Mouse (Mus musculus): Measurements from ENCODE around the gene Rab7. TPM values are rescaled to one million over a fixed set of nuclear protein-coding genes. Genes with fewer than 3 reads are reported as not detected.

The Rab7 gene
- polyA plus RNA-seq, 1 experiment from 2014 or later = 186 TPM

- Histone ChIP-seq H3K36me3 (no peaks in the 10 kb centered on the region), H3K4me3 (no peak overlapping the region), H3K4me1 (peaks cover 3% of the 10 kb centered on the region), H3K27ac (no peak overlapping the region), H3K9me3 (no peaks in the 10 kb centered on the region), H3K4me2 (replicated peaks) (no peak overlapping the region), H3K27me3 (peaks cover 27% of the 10 kb centered on the region), H3K9ac (no peak overlapping the region)
- no peak for ATAC-seq (ENCODE audit: low FRiP score, low read depth)
- WGBS = 84% methylated on average over 6 of the region's 6 CpGs
These were observed 3.9 kb upstream of the Rab7 start for GRCm38 (mm10) chr6:88049008-88049407.

DNA sequence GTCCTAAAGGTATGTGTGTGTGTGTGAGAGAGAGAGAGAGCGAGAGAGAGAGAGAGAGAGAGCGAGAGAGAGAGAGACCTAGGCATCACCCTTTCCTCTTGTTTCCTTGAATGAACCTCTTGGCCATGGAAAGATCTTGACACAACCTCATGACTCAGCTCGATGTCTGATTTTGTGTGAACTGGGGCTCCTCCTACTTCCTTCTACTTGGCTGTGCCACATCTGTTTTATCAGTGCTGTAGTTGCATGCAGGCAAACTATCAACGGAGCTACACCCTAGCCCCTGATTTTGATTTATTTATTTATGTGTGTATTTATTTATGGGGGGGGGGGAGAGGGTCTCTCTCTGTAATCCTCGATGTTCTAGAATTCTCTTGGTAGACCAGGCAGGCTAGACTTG lies 2.8 kb upstream of the Rab7 start:
- Histone ChIP-seq H3K9ac (no peak overlapping the region), H3K9me3 (no peaks in the 10 kb centered on the region), H3K4me1 (peaks cover 15% of the 10 kb centered on the region), H3K4me2 (replicated peaks) (no peak overlapping the region), H3K4me3 (no peak overlapping the region), H3K27me3 (peaks cover 23% of the 10 kb centered on the region), H3K36me3 (no peaks in the 10 kb centered on the region), H3K27ac (no peak overlapping the region)
- ATAC-seq (ENCODE audit: low FRiP score, low read depth) = no peak
- 84% methylated on average over 5 of the region's 5 CpGs for WGBS

DNA sequence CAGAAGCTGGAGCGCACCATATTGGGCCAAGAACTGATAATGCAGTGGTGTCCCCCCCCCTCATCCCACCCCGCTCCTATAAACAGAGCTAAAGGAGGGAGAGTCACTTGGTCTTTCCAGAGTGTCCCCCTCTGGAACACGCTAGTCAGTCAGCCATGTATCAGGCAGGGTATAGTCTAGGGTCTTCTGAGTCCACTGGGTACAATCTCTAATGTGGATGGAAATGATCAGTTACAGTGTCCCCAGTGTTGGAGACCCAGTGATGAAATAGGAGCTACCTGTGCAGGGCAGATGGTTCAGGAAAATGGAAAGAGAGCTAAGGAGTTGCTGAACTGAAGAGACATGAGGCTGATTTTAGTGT lies 316 bp upstream of the Rab7 start:
- Histone ChIP-seq H3K27me3 (peaks cover 19% of the 10 kb centered on the region), H3K27ac (no peak overlapping the region), H3K4me1 (peaks cover 21% of the 10 kb centered on the region), H3K4me3 (peak overlapping the region; percentile 97), H3K9ac (no peak overlapping the region), H3K4me2 (replicated peaks) (peak overlapping the region; percentile 47), H3K9me3 (no peaks in the 10 kb centered on the region), H3K36me3 (no peaks in the 10 kb centered on the region)
- WGBS = 30% methylated on average over 3 of the region's 3 CpGs
- no peak for ATAC-seq (ENCODE audit: low FRiP score, low read depth)

DNA sequence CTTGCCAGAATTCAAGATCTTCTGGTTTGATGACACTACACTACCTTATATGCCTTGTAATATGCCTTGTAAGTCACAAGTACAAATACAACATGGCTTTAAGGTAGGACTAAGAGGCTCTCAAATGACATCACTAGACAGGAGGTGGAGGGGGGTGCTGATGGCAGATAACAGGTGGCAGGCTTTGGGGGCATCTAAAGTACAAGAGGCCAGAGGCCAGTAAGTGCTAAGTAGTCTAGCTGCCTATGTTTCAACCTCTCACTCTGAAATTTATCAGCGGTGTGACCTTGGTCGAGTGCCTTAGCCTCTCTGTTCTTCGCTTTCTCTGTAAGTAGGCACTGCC lies 865 bp downstream of the Rab7 start:
- WGBS = 2% methylated on average over 3 of the region's 3 CpGs
- Histone ChIP-seq H3K27me3 (peaks cover 19% of the 10 kb centered on the region), H3K4me2 (replicated peaks) (peak overlapping the region; percentile 85), H3K4me1 (peaks cover 21% of the 10 kb centered on the region), H3K4me3 (peak overlapping the region; percentile 97), H3K9me3 (no peaks in the 10 kb centered on the region), H3K9ac (peak overlapping the region; percentile 98), H3K36me3 (peaks cover 5% of the 10 kb centered on the region), H3K27ac (no peak overlapping the region)
- no peak for ATAC-seq (ENCODE audit: low FRiP score, low read depth)

- no peak overlapping the region for H3K9ac ChIP-seq
- ATAC-seq (ENCODE audit: low FRiP score, low read depth) = no peak
- H3K4me3 ChIP-seq = no peak overlapping the region
- no peaks in the 10 kb centered on the region for H3K9me3 ChIP-seq
- peaks cover 21% of the 10 kb centered on the region for H3K4me1 ChIP-seq
- WGBS = 93% methylated on average over 3 of the region's 3 CpGs
- H3K36me3 ChIP-seq = peaks cover 18% of the 10 kb centered on the region
- no peak overlapping the region for H3K4me2 ChIP-seq (replicated peaks)
- H3K27me3 ChIP-seq = peaks cover 7% of the 10 kb centered on the region; the same call in 1 of the 2 replicates
- H3K27ac ChIP-seq = no peak overlapping the region
These were observed 2.7 kb downstream of the Rab7 start for GRCm38 (mm10) chr6:88042336-88042735.

DNA sequence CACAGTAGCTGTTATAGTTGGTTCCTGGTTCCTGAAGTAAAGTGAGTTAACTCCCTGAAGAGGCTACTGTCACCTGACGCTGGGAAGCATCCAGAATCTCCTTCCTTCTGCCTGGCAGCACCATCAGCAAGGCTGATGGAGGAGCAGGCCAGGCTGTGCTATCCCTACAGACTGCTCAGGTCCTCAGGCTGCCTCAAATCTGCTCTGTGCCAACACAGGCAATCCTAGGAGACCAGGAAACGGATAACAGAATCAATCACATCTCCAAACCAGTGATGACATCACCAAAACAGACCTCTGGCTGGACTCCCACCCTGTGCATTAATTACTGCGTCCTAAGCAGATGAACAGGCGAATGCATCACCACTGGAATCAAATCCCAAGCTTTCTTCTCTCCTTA lies 3.8 kb downstream of the Rab7 start:
- H3K36me3 ChIP-seq = peaks cover 24% of the 10 kb centered on the region
- no peaks in the 10 kb centered on the region for H3K27me3 ChIP-seq
- no peak overlapping the region for H3K27ac ChIP-seq
- ATAC-seq (ENCODE audit: low FRiP score, low read depth) = no peak
- H3K4me3 ChIP-seq = no peak overlapping the region
- 85% methylated on average over 4 of the region's 4 CpGs for WGBS
- H3K4me1 ChIP-seq = peaks cover 21% of the 10 kb centered on the region
- H3K9me3 ChIP-seq = no peaks in the 10 kb centered on the region
- H3K4me2 ChIP-seq (replicated peaks) = no peak overlapping the region
- H3K9ac ChIP-seq = no peak overlapping the region

DNA sequence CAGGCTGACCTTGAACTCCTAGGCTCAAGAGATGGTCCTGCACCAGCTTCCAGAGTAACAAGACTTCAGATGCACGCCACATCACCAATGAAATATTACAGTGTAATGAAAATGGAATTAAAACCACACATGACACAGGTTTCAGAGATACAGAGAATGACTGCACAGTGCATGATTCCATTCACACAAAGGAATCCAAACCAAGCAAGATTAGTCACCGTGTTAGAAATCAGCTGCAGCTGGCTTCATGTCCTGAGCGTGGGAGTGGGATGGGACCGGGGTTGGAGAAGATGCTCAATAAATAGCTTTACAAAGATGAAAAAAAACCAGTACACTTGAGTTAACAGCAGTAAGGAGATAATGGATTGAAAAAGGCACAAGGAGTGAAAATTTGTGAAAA lies 5.6 kb downstream of the Rab7 start:
- H3K36me3 ChIP-seq = peaks cover 35% of the 10 kb centered on the region
- no peaks in the 10 kb centered on the region for H3K27me3 ChIP-seq
- no peak for ATAC-seq (ENCODE audit: low FRiP score, low read depth)
- H3K4me1 ChIP-seq = peaks cover 21% of the 10 kb centered on the region
- no peaks in the 10 kb centered on the region for H3K9me3 ChIP-seq
- no peak overlapping the region for H3K4me2 ChIP-seq (replicated peaks)
- H3K27ac ChIP-seq = no peak overlapping the region
- no peak overlapping the region for H3K9ac ChIP-seq
- no peak overlapping the region for H3K4me3 ChIP-seq
- 91% methylated on average over 4 of the region's 4 CpGs for WGBS

DNA sequence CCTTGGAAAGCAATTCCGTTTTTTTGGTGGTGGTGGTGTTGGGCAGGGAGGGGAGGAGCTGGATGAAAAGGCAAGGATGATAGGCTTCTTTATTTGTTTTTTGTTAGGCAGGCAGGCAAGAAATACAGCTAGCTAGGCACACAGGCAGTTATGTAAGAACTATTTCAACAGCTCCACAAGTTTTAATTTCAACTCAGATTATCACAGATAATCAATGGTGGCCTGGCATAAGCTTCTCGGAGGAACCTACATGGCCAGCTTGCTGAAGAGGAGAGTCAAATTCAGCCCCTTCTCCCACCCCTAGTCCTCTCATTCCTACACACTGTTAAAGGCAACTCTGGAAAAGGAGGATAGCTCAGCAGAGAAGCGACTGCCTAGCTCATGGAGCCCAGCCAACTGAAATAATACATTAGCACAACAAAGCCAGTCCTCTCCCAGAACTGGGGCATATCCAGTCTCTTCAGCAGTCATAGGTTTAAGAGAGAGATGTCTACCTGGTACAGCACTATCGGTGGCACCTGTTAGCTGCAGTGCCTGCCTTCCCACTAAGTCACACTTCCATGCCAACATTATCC lies 7.5 kb downstream of the Rab7 start:
- H3K27ac ChIP-seq = no peak overlapping the region
- H3K4me3 ChIP-seq = no peak overlapping the region
- no peak for ATAC-seq (ENCODE audit: low FRiP score, low read depth)
- H3K9ac ChIP-seq = no peak overlapping the region
- no peak overlapping the region for H3K4me2 ChIP-seq (replicated peaks)
- H3K4me1 ChIP-seq = peaks cover 3% of the 10 kb centered on the region
- H3K36me3 ChIP-seq = peaks cover 35% of the 10 kb centered on the region
- no peaks in the 10 kb centered on the region for H3K9me3 ChIP-seq
- no peaks in the 10 kb centered on the region for H3K27me3 ChIP-seq
- WGBS = 89% methylated on average over 4 of the region's 4 CpGs

- Histone ChIP-seq H3K27ac (no peak overlapping the region), H3K4me3 (no peak overlapping the region), H3K36me3 (peaks cover 37% of the 10 kb centered on the region), H3K27me3 (no peaks in the 10 kb centered on the region), H3K4me2 (replicated peaks) (no peak overlapping the region), H3K9ac (no peak overlapping the region), H3K9me3 (no peaks in the 10 kb centered on the region), H3K4me1 (no peaks in the 10 kb centered on the region)
- 90% methylated on average over 3 of the region's 3 CpGs for WGBS
- no peak for ATAC-seq (ENCODE audit: low FRiP score, low read depth)
These were observed 11.6 kb downstream of the Rab7 start for GRCm38 (mm10) chr6:88033504-88033903.

DNA sequence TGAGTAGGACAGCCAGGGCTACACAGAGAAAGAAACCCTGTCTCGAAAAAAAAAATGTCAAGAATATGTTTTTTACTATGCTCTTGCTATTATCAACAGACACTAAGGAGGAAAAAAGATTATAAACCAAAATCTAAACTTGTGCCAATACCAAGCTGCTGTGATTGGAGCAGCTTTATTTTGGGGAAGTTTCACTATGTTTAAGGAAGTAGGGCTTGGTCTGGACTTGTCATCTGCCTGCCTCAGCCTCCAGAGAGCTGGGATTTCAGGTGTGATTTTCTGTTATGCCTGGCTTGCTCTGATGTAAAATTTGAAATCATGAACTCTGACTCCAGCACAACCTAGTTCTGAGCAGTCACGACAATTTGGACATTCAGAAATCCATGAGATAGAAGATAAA lies 14.6 kb downstream of the Rab7 start:
- Histone ChIP-seq H3K9me3 (no peaks in the 10 kb centered on the region), H3K27ac (no peak overlapping the region), H3K27me3 (no peaks in the 10 kb centered on the region), H3K4me3 (no peak overlapping the region), H3K4me1 (no peaks in the 10 kb centered on the region), H3K4me2 (replicated peaks) (no peak overlapping the region), H3K36me3 (peaks cover 35% of the 10 kb centered on the region), H3K9ac (no peak overlapping the region)
- ATAC-seq (ENCODE audit: low FRiP score, low read depth) = no peak
- WGBS = 93% methylated on average over 2 of the region's 2 CpGs

- 77% methylated on average over 5 of the region's 5 CpGs for WGBS
- peaks cover 32% of the 10 kb centered on the region for H3K36me3 ChIP-seq
These were observed 17.7 kb downstream of the Rab7 start for GRCm38 (mm10) chr6:88027390-88027789.

GRCm38 (mm10) chr6:88023316-88023890 lies 21.7 kb downstream of the Rab7 start:
- Histone ChIP-seq H3K9me3 (no peaks in the 10 kb centered on the region), H3K4me2 (replicated peaks) (no peak overlapping the region), H3K36me3 (peaks cover 17% of the 10 kb centered on the region), H3K27ac (no peak overlapping the region), H3K9ac (no peak overlapping the region), H3K27me3 (no peaks in the 10 kb centered on the region), H3K4me1 (peaks cover 10% of the 10 kb centered on the region), H3K4me3 (no peak overlapping the region)
- WGBS = 95% methylated on average over 10 of the region's 10 CpGs
- no peak for ATAC-seq (ENCODE audit: low FRiP score, low read depth)

More at GRCm38 (mm10) chr6:88027390-88027789, 17.7 kb downstream of the Rab7 start:
- H3K9me3 ChIP-seq = no peaks in the 10 kb centered on the region
- H3K27me3 ChIP-seq = no peaks in the 10 kb centered on the region
- ATAC-seq (ENCODE audit: low FRiP score, low read depth) = no peak
- H3K4me2 ChIP-seq (replicated peaks) = no peak overlapping the region
- H3K4me1 ChIP-seq = no peaks in the 10 kb centered on the region
- H3K9ac ChIP-seq = no peak overlapping the region
- H3K4me3 ChIP-seq = no peak overlapping the region
- H3K27ac ChIP-seq = no peak overlapping the region

- Histone ChIP-seq H3K4me3 (no peak overlapping the region), H3K4me1 (peaks cover 21% of the 10 kb centered on the region), H3K9me3 (no peaks in the 10 kb centered on the region), H3K36me3 (peaks cover 5% of the 10 kb centered on the region), H3K27me3 (no peaks in the 10 kb centered on the region), H3K27ac (peak overlapping the region; percentile 33; the same call in 1 of the 2 replicates), H3K9ac (no peak overlapping the region), H3K4me2 (replicated peaks) (no peak overlapping the region)
- ATAC-seq (ENCODE audit: low FRiP score, low read depth) = no peak
- 43% methylated on average over 2 of the region's 2 CpGs for WGBS
These were observed 25.9 kb downstream of the Rab7 start for GRCm38 (mm10) chr6:88019154-88019553.
